ENCODE assay signal across 14 mouse cellular contexts in genomic region chr11:114740598-114740997, GRCm38 (mm10). TPM values are rescaled to one million over a fixed set of nuclear protein-coding genes. Genes with fewer than 3 reads are reported as not detected.
A peak's percentile ranks its signal among the peaks of the same experiment; 100 is the strongest.
DNase-seq lines count a peak whose midpoint lies in the region; ATAC-seq and TF ChIP-seq lines count a peak whose summit lies in the region.
"Had no signal": no experiment of that assay in that cellular context is flagged by ENCODE, and none has a peak within 500 bp of the region (broad histone marks: within the 10 kb centered on the region; RNA-seq: fewer than 3 reads in every experiment).

No protein-coding gene starts in this region.

- TF ChIP-seq CTCF in CH12.LX (conservative IDR thresholded peaks at IDR 0.05 in 1 of 2, IDR thresholded peaks at IDR 0.05 in 1 of 2; ENCODE audit: low read depth in 2 of 2, low read length in 2 of 2): no peak

- no peak for TF ChIP-seq EP300 in CH12.LX (IDR thresholded peaks at IDR 0.05; ENCODE audit: low read length)

- no peak overlapping the region for H3K27ac ChIP-seq in hindbrain, embryonic 11.5 days (ENCODE audit: low read depth, low read length)
- H3K27ac ChIP-seq in hindbrain, embryonic 13.5 days: no peak overlapping the region
- H3K27ac ChIP-seq in CH12.LX (ENCODE audit: insufficient read depth, low read depth): no peak overlapping the region
- H3K27ac ChIP-seq: hindbrain, embryonic 15.5 days; limb, embryonic 15.5 days had no signal

- intact Hi-C loops in left cerebral cortex, postnatal 25 days (cut with DNase I): loop anchor here (10.0 kb wide), 1 partner anchor 314 kb away; no protein-coding TSS in a partner anchor

- DNase-seq in hindbrain, embryonic 11.5 days (ENCODE audit: low spot score): peak; percentile 29
- peak; percentile 75 for DNase-seq in CH12.LX (ENCODE audit: extremely low read depth)
- peak; percentile 58 for DNase-seq in embryo, embryonic 10 days (ENCODE audit: low spot score)
- peak; percentile 14 to 40 for DNase-seq in kidney, postnatal 25 days
- no peak for DNase-seq in left cerebral cortex, postnatal 25 days (ENCODE audit: low spot score in 2 of 2)
- DNase-seq in layer of hippocampus, adult 9-11 months: no peak
- DNase-seq: gastrocnemius, postnatal 14 days; lung, postnatal 10 days had no signal

- H3K79me2 ChIP-seq in CH12.LX (replicated peaks; ENCODE audit: control insufficient read depth, extremely low read depth, insufficient read depth, poor library complexity, severe bottlenecking): no peaks in the 10 kb centered on the region

- peaks cover 11% of the 10 kb centered on the region; the same call in 1 of the 2 replicates for H3K4me1 ChIP-seq in hindbrain, embryonic 11.5 days (replicated peaks; ENCODE audit: control insufficient read depth, insufficient read depth, low read length)
- peaks cover 21% of the 10 kb centered on the region for H3K4me1 ChIP-seq in hindbrain, embryonic 13.5 days (replicated peaks)
- peaks cover 15 to 38% of the 10 kb centered on the region in 2 experiments for H3K4me1 ChIP-seq in CH12.LX (ENCODE audit: control insufficient read depth in 1 of 2, insufficient read depth in 2 of 2)

- H3K36me3 ChIP-seq in hindbrain, embryonic 11.5 days (ENCODE audit: control insufficient read depth, insufficient read depth, low read length): no peaks in the 10 kb centered on the region
- no peaks in the 10 kb centered on the region for H3K36me3 ChIP-seq in hindbrain, embryonic 13.5 days
- H3K36me3 ChIP-seq in CH12.LX (replicated peaks in 1 of 2; ENCODE audit: control insufficient read depth in 1 of 2, insufficient read depth in 1 of 2, low read length in 1 of 2): no peaks in the 10 kb centered on the region
- H3K36me3 ChIP-seq: hindbrain, embryonic 15.5 days; limb, embryonic 15.5 days had no signal

- TF ChIP-seq POLR2A in CH12.LX (IDR thresholded peaks at IDR 0.05; ENCODE audit: low read depth, low read length): no peak

- no peak overlapping the region for H3K4me3 ChIP-seq in hindbrain, embryonic 11.5 days (ENCODE audit: low read depth, low read length)
- no peak overlapping the region for H3K4me3 ChIP-seq in hindbrain, embryonic 13.5 days
- no peak overlapping the region for H3K4me3 ChIP-seq in CH12.LX (replicated peaks in 1 of 3; ENCODE audit: low read depth in 2 of 3, low read length in 2 of 3, poor library complexity in 1 of 3)
- H3K4me3 ChIP-seq: hindbrain, embryonic 15.5 days; limb, embryonic 15.5 days had no signal

- H3K9ac ChIP-seq in hindbrain, embryonic 11.5 days (ENCODE audit: low read depth, low read length): no peak overlapping the region
- H3K9ac ChIP-seq in hindbrain, embryonic 13.5 days: no peak overlapping the region
- H3K9ac ChIP-seq in CH12.LX (ENCODE audit: insufficient read depth, low read depth): no peak overlapping the region
- H3K9ac ChIP-seq: hindbrain, embryonic 15.5 days; limb, embryonic 15.5 days had no signal

- dilution Hi-C loops in CH12.LX (cut with MboI; ENCODE audit: extremely low pct_ligation_motif_present, extremely low pct_unique_long_range_greater_than_20kb, low sequenced_read_pairs): no loop called here

- WGBS in hindbrain, embryonic 11.5 days: 32% methylated on average over 9 of the region's 10 CpGs
- 31% methylated on average over 10 of the region's 10 CpGs for WGBS in hindbrain, embryonic 13.5 days

- H3K4me2 ChIP-seq in hindbrain, embryonic 11.5 days (replicated peaks; ENCODE audit: low read depth, low read length): no peak overlapping the region
- H3K4me2 ChIP-seq in hindbrain, embryonic 13.5 days: no peak overlapping the region
- H3K4me2 ChIP-seq in CH12.LX (ENCODE audit: insufficient read depth, low read depth, poor library complexity, severe bottlenecking): peak overlapping the region; percentile 11; the same call in 1 of the 2 replicates
- H3K4me2 ChIP-seq: hindbrain, embryonic 15.5 days; limb, embryonic 15.5 days had no signal

- H3K27me3 ChIP-seq in hindbrain, embryonic 11.5 days (ENCODE audit: control insufficient read depth, insufficient read depth, low read length): peaks cover 2% of the 10 kb centered on the region; the same call in 1 of the 2 replicates
- H3K27me3 ChIP-seq in hindbrain, embryonic 13.5 days: peaks cover 21% of the 10 kb centered on the region; the same call in 1 of the 2 replicates
- peaks cover 5% of the 10 kb centered on the region for H3K27me3 ChIP-seq in CH12.LX (replicated peaks)
- H3K27me3 ChIP-seq: hindbrain, embryonic 15.5 days had no signal

- TF ChIP-seq RAD21 in CH12.LX (IDR thresholded peaks at IDR 0.05; ENCODE audit: low read depth, low read length): no peak

- in situ Hi-C loops in CH12.LX (cut with MboI; ENCODE audit: low pct_ligation_motif_present, low pct_unique_long_range_greater_than_20kb, low sequenced_read_pairs): no loop called here

- ATAC-seq in hindbrain, embryonic 11.5 days (ENCODE audit: low FRiP score): no peak
- ATAC-seq in hindbrain, embryonic 13.5 days (ENCODE audit: low FRiP score): no peak

- no peaks in the 10 kb centered on the region for H3K9me3 ChIP-seq in hindbrain, embryonic 11.5 days (ENCODE audit: control insufficient read depth, low read length)
- no peaks in the 10 kb centered on the region for H3K9me3 ChIP-seq in hindbrain, embryonic 13.5 days
- no peaks in the 10 kb centered on the region for H3K9me3 ChIP-seq in CH12.LX (replicated peaks; ENCODE audit: low read length)
- H3K9me3 ChIP-seq: hindbrain, embryonic 15.5 days; limb, embryonic 15.5 days had no signal

TF ChIP-seq in CH12.LX, 34 proteins besides CTCF, POLR2A, EP300 and RAD21:
- TF ChIP-seq POLR2AphosphoS2 (IDR thresholded peaks at IDR 0.05; ENCODE audit: low read depth, low read length) (no peak), ZC3H11A (IDR thresholded peaks at IDR 0.05; ENCODE audit: low read depth, low read length) (no peak), RCOR1 (conservative IDR thresholded peaks at IDR 0.05; ENCODE audit: low read depth, low read length) (no peak), NELFE (IDR thresholded peaks at IDR 0.05; ENCODE audit: low read depth, low read length) (no peak), MEF2A (IDR thresholded peaks at IDR 0.05; ENCODE audit: borderline replicate concordance, low read depth, low read length) (peak; percentile 85), SMC3 (IDR thresholded peaks at IDR 0.05; ENCODE audit: low read depth, low read length) (no peak), MAZ (IDR thresholded peaks at IDR 0.05; ENCODE audit: low read depth, low read length) (no peak), CHD2 (IDR thresholded peaks at IDR 0.05; ENCODE audit: low read length) (no peak), MAFK (IDR thresholded peaks at IDR 0.05; ENCODE audit: insufficient replicate concordance, low read length) (no peak), BHLHE40 (IDR thresholded peaks at IDR 0.05; ENCODE audit: low read depth, low read length) (peak; percentile 90), UBTF (IDR thresholded peaks at IDR 0.05; ENCODE audit: low read depth, low read length) (no peak), ZNF384 (IDR thresholded peaks at IDR 0.05; ENCODE audit: low read depth, low read length) (peak; percentile 75), ETS1 (conservative IDR thresholded peaks at IDR 0.05; ENCODE audit: low read depth, low read length) (peak; percentile 33; the same call in 1 of the 2 replicates)

RNA-seq across cellular contexts. Expression of gene Dnaic2, which starts 13.4 kb away (rescaled TPM):
- polyA plus RNA-seq in hindbrain, embryonic 11.5 days (2014; fragmentation: Nextera tagmentation; extraction: Ambion mirVana): 4.6 and 4.8 TPM in 2 replicates
- polyA plus RNA-seq in hindbrain, embryonic 13.5 days (2015; fragmentation: Nextera tagmentation; extraction: Ambion mirVana): 2.9 and 3.8 TPM in 2 replicates
- total RNA-seq in CH12.LX (2012; rRNA removed) (0.17 and 0.59 TPM in 2 replicates), CH12.LX (2014; rRNA removed) (0.93 and 1.2 TPM in 2 replicates)
- 0.45 and 0.83 TPM in 2 replicates for polyA plus RNA-seq in CH12.LX (2012; ENCODE audit: insufficient read length, low read depth)
- total RNA-seq in left cerebral cortex, postnatal 25 days (2021): 1 to 10 TPM in 1 of 2 experiments, under 1 TPM in 1; 0.62 to 1.4 TPM
- total RNA-seq: common myeloid progenitor, adult 5-6 weeks had no signal

RNA-seq across cellular contexts. Expression of gene Kif19a, which starts 24.6 kb away (rescaled TPM):
- 1.8 and 1.9 TPM in 2 replicates for polyA plus RNA-seq in hindbrain, embryonic 11.5 days (2014; fragmentation: Nextera tagmentation; extraction: Ambion mirVana)
- polyA plus RNA-seq in hindbrain, embryonic 13.5 days (2015; fragmentation: Nextera tagmentation; extraction: Ambion mirVana): 1.2 and 1.3 TPM in 2 replicates
- total RNA-seq in CH12.LX (2012; rRNA removed) (5.8 and 8.2 TPM in 2 replicates), CH12.LX (2014; rRNA removed) (0.66 and 1.9 TPM in 2 replicates)
- polyA plus RNA-seq in CH12.LX (2012; ENCODE audit: insufficient read length, low read depth): 0.68 and 1.4 TPM in 2 replicates
- 1 to 10 TPM; 4.8 to 5.3 TPM for total RNA-seq in left cerebral cortex, postnatal 25 days (2021)
- total RNA-seq: common myeloid progenitor, adult 5-6 weeks had no signal

RNA-seq across cellular contexts. Expression of gene Btbd17, which starts 55.1 kb away (rescaled TPM):
- 39.2 and 46.2 TPM in 2 replicates for polyA plus RNA-seq in hindbrain, embryonic 11.5 days (2014; fragmentation: Nextera tagmentation; extraction: Ambion mirVana)
- 21.4 and 22.3 TPM in 2 replicates for polyA plus RNA-seq in hindbrain, embryonic 13.5 days (2015; fragmentation: Nextera tagmentation; extraction: Ambion mirVana)
- not detected in 2 replicates for total RNA-seq in CH12.LX (2012; rRNA removed)
- not detected in 2 replicates for total RNA-seq in CH12.LX (2014; rRNA removed)
- polyA plus RNA-seq in CH12.LX (2012; ENCODE audit: insufficient read length, low read depth): not detected in 2 replicates
- 10 to 100 TPM; 35.6 to 39.8 TPM for total RNA-seq in left cerebral cortex, postnatal 25 days (2021)
- total RNA-seq: common myeloid progenitor, adult 5-6 weeks had no signal

RNA-seq across cellular contexts. Expression of gene Gpr142, which starts 58.1 kb away (rescaled TPM):
- polyA plus RNA-seq in hindbrain, embryonic 11.5 days (2014; fragmentation: Nextera tagmentation; extraction: Ambion mirVana): 0.20 and 0.45 TPM in 2 replicates
- not detected in 2 replicates for polyA plus RNA-seq in hindbrain, embryonic 13.5 days (2015; fragmentation: Nextera tagmentation; extraction: Ambion mirVana)
- total RNA-seq in CH12.LX (2012; rRNA removed): not detected in 2 replicates
- not detected in 2 replicates for total RNA-seq in CH12.LX (2014; rRNA removed)
- polyA plus RNA-seq in CH12.LX (2012; ENCODE audit: insufficient read length, low read depth): not detected in 2 replicates
- total RNA-seq in left cerebral cortex, postnatal 25 days (2021): not detected
- total RNA-seq: common myeloid progenitor, adult 5-6 weeks; gastrocnemius, postnatal 14 days; layer of hippocampus, postnatal 25 days had no signal
- polyA plus RNA-seq: hindbrain, embryonic 15.5 days; limb, embryonic 15.5 days; urinary bladder, adult 2 months had no signal

Comparison
In these comparisons a context has a peak if more than half of its experiments do, and no peak if none do; other contexts are left out.
1. DNase-seq: peak in hindbrain, embryonic 11.5 days (single experiment), CH12.LX (single experiment), embryo, embryonic 10 days (single experiment) and kidney, postnatal 25 days (2 of 2); none in left cerebral cortex, postnatal 25 days (0 of 2) and layer of hippocampus, adult 9-11 months (single experiment).
2. RNA of gene Btbd17, which starts 55.1 kb away (polyA plus RNA-seq): 39.2 to 46.2 TPM in hindbrain, embryonic 11.5 days and 21.4 to 22.3 TPM in hindbrain, embryonic 13.5 days; not detected in CH12.LX; every median in the first group is over 10 times any median in the second.